ENCODE assay signal across 8 mouse cellular contexts in the genomic region with DNA sequence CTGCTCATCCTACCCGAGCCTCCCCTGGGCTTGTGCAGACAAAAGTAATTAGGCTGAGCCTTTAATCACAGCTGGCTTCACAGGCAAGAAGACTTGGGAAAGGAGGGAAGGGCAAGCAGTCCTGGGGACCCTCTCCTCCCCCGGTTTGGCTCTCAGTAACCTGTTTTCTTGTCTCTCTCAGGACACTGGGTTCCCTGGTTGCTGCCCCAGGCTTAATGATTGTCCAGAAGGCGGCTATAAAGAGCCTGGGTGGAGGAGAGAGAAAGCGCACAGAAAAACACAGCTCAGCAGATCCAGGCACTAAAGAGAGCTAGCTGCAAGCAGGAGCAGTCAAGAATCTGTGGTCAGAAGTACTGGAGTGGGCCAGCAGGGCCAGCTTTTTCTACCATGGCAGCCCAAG. TPM values are rescaled to one million over a fixed set of nuclear protein-coding genes. Genes with fewer than 3 reads are reported as not detected.
A peak's percentile ranks its signal among the peaks of the same experiment; 100 is the strongest.
DNase-seq lines count a peak whose midpoint lies in the region; ATAC-seq lines count a peak whose summit lies in the region.

No protein-coding gene starts in this region.

- H3K4me1 ChIP-seq in heart, embryonic 15.5 days (replicated peaks), result peaks cover 51% of the 10 kb centered on the region
- peaks cover 20% of the 10 kb centered on the region for H3K4me1 ChIP-seq in embryonic facial prominence, embryonic 15.5 days
- peaks cover 32% of the 10 kb centered on the region; the same call in 1 of the 2 replicates for H3K4me1 ChIP-seq in kidney, embryonic 16.5 days (ENCODE audit: insufficient read depth, low read length)
- H3K4me1 ChIP-seq in neural tube, embryonic 13.5 days (replicated peaks), result peaks cover 41% of the 10 kb centered on the region

- peak overlapping the region; percentile 18; the same call in 1 of the 2 replicates for H3K9ac ChIP-seq in heart, embryonic 15.5 days
- no peak overlapping the region for H3K9ac ChIP-seq in embryonic facial prominence, embryonic 15.5 days
- H3K9ac ChIP-seq in kidney, embryonic 16.5 days (replicated peaks; ENCODE audit: low read length), result peak overlapping the region; percentile 58
- peak overlapping the region; percentile 89 for H3K9ac ChIP-seq in neural tube, embryonic 13.5 days

- H3K27me3 ChIP-seq in heart, embryonic 15.5 days, result no peaks in the 10 kb centered on the region
- H3K27me3 ChIP-seq in embryonic facial prominence, embryonic 15.5 days, result no peaks in the 10 kb centered on the region
- no peaks in the 10 kb centered on the region for H3K27me3 ChIP-seq in kidney, embryonic 16.5 days (ENCODE audit: insufficient read depth, low read length)
- no peaks in the 10 kb centered on the region for H3K27me3 ChIP-seq in neural tube, embryonic 13.5 days

- intact Hi-C loops in heart, postnatal 14 days (cut with DNase I), result no loop called here

- peak overlapping the region; percentile 95; the same call in 1 of the 2 replicates for H3K27ac ChIP-seq in heart, embryonic 15.5 days
- H3K27ac ChIP-seq in embryonic facial prominence, embryonic 15.5 days (replicated peaks), result no peak overlapping the region
- H3K27ac ChIP-seq in kidney, embryonic 16.5 days (ENCODE audit: low read length), result peak overlapping the region; percentile 90
- H3K27ac ChIP-seq in neural tube, embryonic 13.5 days (replicated peaks), result peak overlapping the region; percentile 97

- peak overlapping the region; percentile 85 for H3K4me2 ChIP-seq in heart, embryonic 15.5 days
- H3K4me2 ChIP-seq in embryonic facial prominence, embryonic 15.5 days (replicated peaks), result peak overlapping the region; percentile 95
- peak overlapping the region; percentile 83 for H3K4me2 ChIP-seq in kidney, embryonic 16.5 days (replicated peaks; ENCODE audit: low read depth, low read length)
- H3K4me2 ChIP-seq in neural tube, embryonic 13.5 days, result peak overlapping the region; percentile 94

- ATAC-seq in heart, embryonic 15.5 days (replicated peaks; ENCODE audit: insufficient number of reproducible peaks, insufficient read depth, low FRiP score, low read depth), result no peak
- ATAC-seq in embryonic facial prominence, embryonic 15.5 days (ENCODE audit: insufficient number of reproducible peaks, low FRiP score, low TSS enrichment, low read depth), result no peak
- ATAC-seq in kidney, embryonic 16.5 days (ENCODE audit: low FRiP score, low TSS enrichment), result peak; percentile 14
- no peak for ATAC-seq in neural tube, embryonic 13.5 days (ENCODE audit: low read depth)

- H3K36me3 ChIP-seq in heart, embryonic 15.5 days, result peaks cover 28% of the 10 kb centered on the region
- H3K36me3 ChIP-seq in embryonic facial prominence, embryonic 15.5 days, result peaks cover 39% of the 10 kb centered on the region
- peaks cover 23% of the 10 kb centered on the region for H3K36me3 ChIP-seq in kidney, embryonic 16.5 days (ENCODE audit: insufficient read depth, low read length)
- H3K36me3 ChIP-seq in neural tube, embryonic 13.5 days, result peaks cover 40% of the 10 kb centered on the region

- 32% methylated on average over 4 of the region's 4 CpGs for WGBS in heart, embryonic 15.5 days
- 25% methylated on average over 4 of the region's 4 CpGs for WGBS in embryonic facial prominence, embryonic 15.5 days
- 3% methylated on average over 4 of the region's 4 CpGs for WGBS in kidney, embryonic 16.5 days
- 2% methylated on average over 4 of the region's 4 CpGs for WGBS in neural tube, embryonic 13.5 days

- H3K9me3 ChIP-seq in heart, embryonic 15.5 days (replicated peaks), result no peaks in the 10 kb centered on the region
- no peaks in the 10 kb centered on the region for H3K9me3 ChIP-seq in embryonic facial prominence, embryonic 15.5 days (replicated peaks)
- no peaks in the 10 kb centered on the region for H3K9me3 ChIP-seq in kidney, embryonic 16.5 days (ENCODE audit: low read length)
- H3K9me3 ChIP-seq in neural tube, embryonic 13.5 days, result no peaks in the 10 kb centered on the region

- no peak for DNase-seq in heart, postnatal 14 days
- DNase-seq in T-cell, adult 2 months (ENCODE audit: low spot score), result no peak
- DNase-seq in left cerebral cortex, adult 11 months (ENCODE audit: low spot score), result no peak
- DNase-seq in right cerebral cortex, postnatal 14 days, result no peak

- H3K4me3 ChIP-seq in heart, embryonic 15.5 days, result peak overlapping the region; percentile 83
- peak overlapping the region; percentile 58 for H3K4me3 ChIP-seq in embryonic facial prominence, embryonic 15.5 days (replicated peaks)
- H3K4me3 ChIP-seq in kidney, embryonic 16.5 days (ENCODE audit: low read length), result peak overlapping the region; percentile 78
- peak overlapping the region; percentile 81 for H3K4me3 ChIP-seq in neural tube, embryonic 13.5 days

RNA-seq across cellular contexts. Expression of a gene that starts 1.4 kb away (rescaled TPM):
- polyA plus RNA-seq in heart, embryonic 15.5 days (2015; fragmentation: Nextera tagmentation; extraction: Ambion mirVana), result 31.4 and 33.8 TPM in 2 replicates
- 10 to 100 TPM; 29.6 to 31.0 TPM for total RNA-seq in heart, postnatal 14 days (2021)
- 17.3 and 19.8 TPM in 2 replicates for polyA plus RNA-seq in embryonic facial prominence, embryonic 15.5 days (2015; fragmentation: Nextera tagmentation; extraction: Ambion mirVana)
- polyA plus RNA-seq in kidney, embryonic 16.5 days (2015; fragmentation: Nextera tagmentation; extraction: Ambion mirVana), result 67.3 and 74.4 TPM in 2 replicates
- 62.9 and 71.2 TPM in 2 replicates for polyA plus RNA-seq in neural tube, embryonic 13.5 days (2015; fragmentation: Nextera tagmentation; extraction: Ambion mirVana)

RNA-seq across cellular contexts. Expression of a gene that starts 8.9 kb away (rescaled TPM):
- 902 and 1,114 TPM in 2 replicates for polyA plus RNA-seq in heart, embryonic 15.5 days (2015; fragmentation: Nextera tagmentation; extraction: Ambion mirVana)
- 100 to 1,000 TPM; 728 to 854 TPM for total RNA-seq in heart, postnatal 14 days (2021)
- polyA plus RNA-seq in embryonic facial prominence, embryonic 15.5 days (2015; fragmentation: Nextera tagmentation; extraction: Ambion mirVana), result 1,806 and 1,877 TPM in 2 replicates
- polyA plus RNA-seq in kidney, embryonic 16.5 days (2015; fragmentation: Nextera tagmentation; extraction: Ambion mirVana), result 1,444 and 1,489 TPM in 2 replicates
- 1,179 TPM in 2 replicates for polyA plus RNA-seq in neural tube, embryonic 13.5 days (2015; fragmentation: Nextera tagmentation; extraction: Ambion mirVana)

RNA-seq across cellular contexts. Expression of a gene that starts 9.3 kb away (rescaled TPM):
- 78.6 and 87.4 TPM in 2 replicates for polyA plus RNA-seq in heart, embryonic 15.5 days (2015; fragmentation: Nextera tagmentation; extraction: Ambion mirVana)
- total RNA-seq in heart, postnatal 14 days (2021), result 10 to 100 TPM; 32.1 to 35.8 TPM
- 137 and 138 TPM in 2 replicates for polyA plus RNA-seq in embryonic facial prominence, embryonic 15.5 days (2015; fragmentation: Nextera tagmentation; extraction: Ambion mirVana)
- 138 TPM in 2 replicates for polyA plus RNA-seq in kidney, embryonic 16.5 days (2015; fragmentation: Nextera tagmentation; extraction: Ambion mirVana)
- polyA plus RNA-seq in neural tube, embryonic 13.5 days (2015; fragmentation: Nextera tagmentation; extraction: Ambion mirVana), result 324 and 343 TPM in 2 replicates

RNA-seq across cellular contexts. Expression of a gene that starts 18.8 kb away (rescaled TPM):
- polyA plus RNA-seq in heart, embryonic 15.5 days (2015; fragmentation: Nextera tagmentation; extraction: Ambion mirVana), result 14.3 and 18.1 TPM in 2 replicates
- total RNA-seq in heart, postnatal 14 days (2021), result 10 to 100 TPM; 38.9 to 52.1 TPM
- 31.0 and 31.1 TPM in 2 replicates for polyA plus RNA-seq in embryonic facial prominence, embryonic 15.5 days (2015; fragmentation: Nextera tagmentation; extraction: Ambion mirVana)
- polyA plus RNA-seq in kidney, embryonic 16.5 days (2015; fragmentation: Nextera tagmentation; extraction: Ambion mirVana), result 48.0 and 51.2 TPM in 2 replicates
- polyA plus RNA-seq in neural tube, embryonic 13.5 days (2015; fragmentation: Nextera tagmentation; extraction: Ambion mirVana), result 26.4 and 29.6 TPM in 2 replicates

RNA-seq across cellular contexts. Expression of a gene that starts 20.3 kb away (rescaled TPM):
- 18.3 and 23.5 TPM in 2 replicates for polyA plus RNA-seq in heart, embryonic 15.5 days (2015; fragmentation: Nextera tagmentation; extraction: Ambion mirVana)
- 10 to 100 TPM; 11.4 to 11.9 TPM for total RNA-seq in heart, postnatal 14 days (2021)
- 28.1 and 30.5 TPM in 2 replicates for polyA plus RNA-seq in embryonic facial prominence, embryonic 15.5 days (2015; fragmentation: Nextera tagmentation; extraction: Ambion mirVana)
- polyA plus RNA-seq in kidney, embryonic 16.5 days (2015; fragmentation: Nextera tagmentation; extraction: Ambion mirVana), result 26.0 and 31.6 TPM in 2 replicates
- 28.7 and 32.6 TPM in 2 replicates for polyA plus RNA-seq in neural tube, embryonic 13.5 days (2015; fragmentation: Nextera tagmentation; extraction: Ambion mirVana)
